Mouse (Mus musculus): ENCODE data around the gene Pmch. TPM values are rescaled to one million over a fixed set of nuclear protein-coding genes. Genes with fewer than 3 reads are reported as not detected.

The Pmch gene
- polyA plus RNA-seq (2012; ENCODE audit: low replicate concordance): not detected in 2 replicates

DNA sequence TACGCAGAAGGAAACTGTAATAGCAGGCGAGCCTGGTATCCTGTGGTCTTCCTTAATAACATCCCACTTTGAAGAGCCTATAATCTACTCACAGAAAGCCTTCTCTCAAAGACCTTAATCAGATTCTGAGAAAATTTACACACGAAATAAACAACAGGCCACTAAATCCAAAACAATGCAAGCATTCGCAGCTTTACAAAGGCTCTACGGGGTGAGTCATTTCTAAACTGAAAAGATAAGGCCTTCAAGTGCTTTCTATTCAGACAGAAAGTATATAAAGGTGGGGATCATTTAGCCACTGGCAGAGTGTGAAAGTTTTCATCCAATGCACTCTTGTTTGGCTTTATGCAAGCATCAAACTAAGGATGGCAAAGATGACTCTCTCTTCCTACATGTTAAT is at the start of gene Pmch:
Gene Pmch, plus strand, starts transcription at position 301 of the 400 bp plus-strand sequence.

Other genes with a start within 250 kb of the Pmch start
- 4.8 and 5.5 TPM in 2 replicates for gene Igf1, start 232.8 kb upstream of the Pmch start, polyA plus RNA-seq (2012; ENCODE audit: low replicate concordance)
- 0.15 and 2.8 TPM in 2 replicates for gene Parpbp, start 55.9 kb downstream of the Pmch start, polyA plus RNA-seq (2012; ENCODE audit: low replicate concordance)
- 0.55 and 3.1 TPM in 2 replicates for gene Nup37, start 55.9 kb downstream of the Pmch start, polyA plus RNA-seq (2012; ENCODE audit: low replicate concordance)
- gene Washc3, start 110.0 kb downstream of the Pmch start, polyA plus RNA-seq (2012; ENCODE audit: low replicate concordance): 12.4 and 19.5 TPM in 2 replicates

All from leukemia stem cell, adult 10-12 weeks (primary cell).